Mouse (Mus musculus): ENCODE measurements around the gene Sema5a.
"Not testable (repeated sequence)": the region's sequence is repeated elsewhere in the genome, so short reads cannot be mapped to it uniquely, and the experiment has no call there.

Gene Sema5a

GRCm38 (mm10) chr15:32244344-32244955 lies at the start of gene Sema5a:
TSS of gene Sema5a (plus strand) at chr15:32244810.
- no peak for DNase-seq (ENCODE audit: low read depth, low spot score)

DNA sequence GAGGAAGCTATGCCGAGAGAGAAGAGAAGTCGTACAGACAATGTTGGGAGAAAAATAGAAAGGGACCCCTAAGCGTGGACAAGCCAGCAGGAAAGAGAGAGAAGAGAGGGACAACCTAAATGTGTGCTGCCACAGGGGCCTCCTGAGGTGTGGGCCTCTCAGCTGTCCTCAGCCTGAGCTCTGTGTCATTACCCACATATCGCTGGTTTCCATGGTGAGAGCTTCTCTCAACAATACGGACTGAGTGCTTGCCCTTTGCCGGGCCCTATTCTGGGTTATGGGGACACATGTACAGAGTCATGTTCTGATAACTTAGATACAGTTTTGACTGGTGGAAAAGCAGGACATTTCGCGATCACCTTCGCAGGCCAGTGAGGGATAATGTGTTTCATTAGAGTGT lies 46.5 kb upstream of the Sema5a start:
- DNase-seq (ENCODE audit: low read depth, low spot score) = no peak

DNA sequence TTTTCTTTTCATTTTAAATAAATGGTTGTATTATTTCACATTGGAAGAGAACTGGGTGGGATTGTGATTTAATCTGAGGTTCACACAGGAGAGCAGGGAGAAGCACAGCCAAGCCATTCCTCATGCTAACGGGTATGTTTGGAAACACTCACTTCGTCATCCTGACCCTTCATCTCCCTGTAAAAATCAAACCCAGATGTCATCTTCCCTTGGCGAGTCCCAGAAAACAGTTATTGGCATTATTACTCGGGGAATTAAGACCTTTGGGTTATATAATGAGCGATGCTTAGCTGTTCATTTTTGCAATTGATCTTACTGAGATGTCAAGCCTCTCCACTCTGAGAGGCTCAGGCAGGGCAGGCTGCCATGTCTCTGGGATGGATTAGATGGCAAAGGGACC lies 46.0 kb upstream of the Sema5a start:
- no peak for DNase-seq (ENCODE audit: low read depth, low spot score)

GRCm38 (mm10) chr15:32203242-32203641 lies 41.4 kb upstream of the Sema5a start:
- DNase-seq (ENCODE audit: low read depth, low spot score) = no peak

DNA sequence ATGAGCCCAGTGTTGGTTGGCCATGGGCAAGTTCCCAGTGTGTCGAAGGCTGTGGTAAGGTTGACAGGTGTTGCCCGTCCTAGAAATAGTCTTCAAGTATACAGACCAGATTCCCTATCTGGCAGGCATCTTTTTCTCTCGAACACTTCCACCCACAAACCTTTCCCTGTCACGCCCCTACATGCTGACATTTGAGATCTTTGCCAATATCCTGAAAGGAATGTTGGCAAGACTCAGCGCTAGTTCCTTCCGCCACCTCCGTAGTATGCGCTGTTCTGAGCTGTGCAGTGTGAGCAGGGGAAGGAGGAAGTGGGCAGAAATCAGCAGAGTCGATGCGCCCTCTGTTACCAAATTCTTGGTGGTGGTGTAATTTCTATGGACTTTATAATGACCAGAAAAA lies 39.7 kb upstream of the Sema5a start:
- DNase-seq (ENCODE audit: low read depth, low spot score) = peak; percentile 67

DNA sequence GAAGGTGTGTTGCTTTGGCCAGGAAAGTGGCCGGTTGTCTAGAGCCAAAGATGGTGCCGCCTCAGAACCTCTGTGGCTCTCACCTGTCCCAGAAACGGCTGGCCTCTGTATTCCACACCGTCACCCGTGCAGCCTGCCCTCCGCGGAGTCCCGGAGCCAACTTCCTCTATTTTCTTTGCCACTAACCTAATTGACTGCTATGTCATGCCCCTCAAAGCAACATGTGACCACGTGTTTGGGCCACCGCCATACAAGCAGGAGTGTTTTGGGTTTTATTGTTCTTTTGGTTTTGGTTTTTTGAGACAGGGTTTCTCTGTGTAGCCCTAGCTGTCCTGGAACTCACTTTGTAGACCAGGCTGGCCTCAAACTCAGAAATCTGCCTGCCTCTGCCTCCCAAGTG lies 29.9 kb upstream of the Sema5a start:
- not testable (repeated sequence) for DNase-seq (ENCODE audit: low read depth, low spot score)

- DNase-seq (ENCODE audit: low read depth, low spot score) = no peak
Observed at GRCm38 (mm10) chr15:32223028-32223427, 21.6 kb upstream of the Sema5a start.

DNA sequence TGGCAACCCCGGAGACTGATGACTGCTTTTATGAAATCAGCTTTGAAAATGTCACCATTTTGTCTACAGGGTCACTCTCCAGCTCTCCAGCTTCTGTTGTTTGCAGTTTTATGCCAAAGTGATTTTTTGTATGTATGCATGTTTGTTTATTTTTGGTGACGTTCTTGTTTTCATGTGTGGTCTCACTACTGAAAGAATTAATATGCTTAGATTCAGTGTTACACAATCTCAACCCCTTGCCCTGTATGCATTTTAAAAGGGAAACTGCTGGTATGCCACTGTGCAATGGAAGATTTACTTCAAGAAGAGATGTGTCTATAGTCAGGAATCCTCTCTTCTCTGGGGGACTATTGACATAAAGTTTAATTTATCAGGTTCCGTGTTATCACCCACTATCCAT lies 19.2 kb upstream of the Sema5a start:
- no peak for DNase-seq (ENCODE audit: low read depth, low spot score)

DNA sequence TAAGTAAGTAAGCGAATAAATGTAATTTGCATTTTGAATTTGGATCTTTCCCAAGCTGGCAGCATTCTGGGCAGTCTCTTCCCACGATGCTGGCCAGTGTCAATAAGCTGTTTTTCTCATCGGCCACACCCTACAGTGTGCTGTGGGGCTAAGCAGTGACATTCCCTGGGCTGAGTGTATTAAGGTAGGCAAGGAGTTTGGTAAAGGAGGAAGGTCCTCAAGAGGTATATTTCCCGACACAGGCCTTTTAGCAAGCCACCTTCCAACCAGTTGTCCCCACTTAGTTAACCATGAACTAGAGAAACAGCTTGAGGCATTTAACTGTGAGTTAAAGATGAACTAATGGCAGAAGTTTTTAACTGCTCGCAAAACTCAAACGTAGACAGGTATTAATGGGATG lies 18.2 kb upstream of the Sema5a start:
- DNase-seq (ENCODE audit: low read depth, low spot score) = no peak

DNA sequence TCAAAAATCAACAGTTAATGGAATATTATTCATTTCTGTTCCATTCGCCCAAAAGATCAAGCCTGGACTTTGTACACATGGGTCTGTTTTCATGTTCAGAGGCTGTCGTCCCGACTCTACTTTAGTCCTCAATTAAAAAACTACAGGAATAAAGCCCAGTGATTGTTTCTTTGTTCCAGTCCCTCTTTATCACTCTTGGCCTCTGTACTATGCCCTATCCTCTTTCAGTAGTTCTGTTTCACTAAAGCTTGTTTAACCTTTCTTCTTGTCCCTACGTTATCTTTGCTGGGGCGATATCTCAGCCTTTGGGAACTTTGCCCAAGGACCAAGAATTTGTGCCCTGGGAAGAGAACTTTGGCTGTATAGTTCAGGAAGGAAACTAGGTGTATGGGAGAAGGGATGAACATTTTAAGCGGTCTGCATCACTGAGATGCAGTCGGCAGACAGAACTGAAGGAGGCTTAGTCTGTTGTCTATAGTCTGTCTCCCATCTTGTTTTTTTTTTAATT lies 17.7 kb upstream of the Sema5a start:
- no peak for DNase-seq (ENCODE audit: low read depth, low spot score)

DNA sequence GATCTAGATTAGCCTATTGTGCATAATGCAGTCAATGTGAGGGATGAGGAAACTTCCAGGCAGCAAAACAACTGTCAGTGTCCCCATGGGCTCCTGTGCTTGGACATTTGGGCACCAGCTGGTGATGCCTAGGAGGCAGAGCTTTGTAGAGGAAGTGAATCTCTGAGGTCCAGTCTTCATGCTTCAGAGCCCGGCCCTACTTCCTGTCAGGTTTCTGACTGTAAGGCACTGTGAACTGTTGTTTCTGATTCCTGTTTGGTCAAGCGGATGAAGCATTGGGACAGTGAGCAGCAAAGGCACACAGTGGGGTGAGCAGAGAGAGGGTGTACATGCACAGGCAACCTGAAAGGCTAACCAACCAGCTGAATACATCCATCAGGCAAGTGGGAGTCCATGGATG lies 14.5 kb upstream of the Sema5a start:
- DNase-seq (ENCODE audit: low read depth, low spot score) = no peak

GRCm38 (mm10) chr15:32232189-32232588 lies 12.4 kb upstream of the Sema5a start:
- no peak for DNase-seq (ENCODE audit: low read depth, low spot score)

DNA sequence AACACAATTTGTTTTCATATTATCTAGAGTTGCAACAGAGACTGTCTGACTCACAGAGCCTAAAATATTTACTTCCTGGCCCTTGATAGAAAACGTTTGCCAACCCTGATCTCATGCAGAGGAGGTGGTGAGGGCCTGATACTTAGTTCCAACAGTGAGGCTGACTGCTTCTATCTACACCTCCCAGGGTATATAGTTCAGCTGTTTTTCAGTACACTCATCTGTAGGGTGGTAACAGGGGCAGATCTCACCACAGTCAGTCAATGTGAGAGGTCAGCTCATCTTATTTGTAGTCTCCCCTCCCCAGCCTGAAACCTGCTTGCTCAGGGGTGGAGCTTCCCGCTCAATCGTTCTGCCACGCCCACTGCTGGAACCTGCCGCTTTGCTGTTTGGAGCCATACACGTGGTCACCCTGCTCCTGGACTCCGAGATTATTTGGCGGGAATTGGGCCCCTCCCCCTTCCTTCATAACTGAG lies 11.9 kb upstream of the Sema5a start:
- not testable (repeated sequence) for DNase-seq (ENCODE audit: low read depth, low spot score)

GRCm38 (mm10) chr15:32233451-32233850 lies 11.2 kb upstream of the Sema5a start:
- no peak for DNase-seq (ENCODE audit: low read depth, low spot score)

DNA sequence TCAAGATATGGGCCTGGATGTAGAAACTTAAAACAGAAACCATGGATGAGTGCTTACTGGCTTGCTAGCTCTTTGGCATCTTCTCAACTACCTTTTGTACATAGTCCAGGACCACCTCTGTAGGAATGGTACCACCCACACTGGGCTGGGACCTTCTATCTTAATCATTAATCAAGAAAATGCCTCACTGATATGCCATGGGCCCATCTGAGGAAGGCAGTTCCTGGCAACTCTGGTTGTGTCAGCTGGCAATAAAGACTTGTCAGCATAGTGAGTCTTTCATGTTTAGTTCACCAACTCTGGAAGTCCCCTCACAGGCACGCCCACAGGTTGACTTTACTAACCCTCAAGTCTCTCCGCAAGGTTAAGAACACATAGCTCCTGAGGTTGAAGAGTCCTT lies 5.5 kb upstream of the Sema5a start:
- no peak for DNase-seq (ENCODE audit: low read depth, low spot score)

DNA sequence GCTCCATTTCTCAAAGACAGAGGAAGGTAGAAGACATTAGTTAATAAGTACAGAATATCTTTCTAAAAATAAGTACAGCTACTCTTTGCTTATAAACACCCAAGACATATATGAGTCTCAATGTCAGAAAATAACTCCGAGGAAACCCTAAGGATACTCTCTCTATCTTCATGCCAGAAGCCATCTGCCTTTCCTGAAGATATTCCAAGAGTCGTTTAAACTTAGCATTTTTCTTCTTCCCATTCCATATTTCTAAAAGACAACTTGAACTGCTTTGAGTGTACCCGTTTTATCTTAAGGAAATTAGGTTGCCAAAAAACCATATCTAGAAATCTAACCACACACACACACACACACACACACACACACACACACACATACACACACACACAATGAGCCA lies 4.5 kb upstream of the Sema5a start:
- peak; percentile 59 for DNase-seq (ENCODE audit: low read depth, low spot score)

GRCm38 (mm10) chr15:32241666-32242065 lies 2.9 kb upstream of the Sema5a start:
- DNase-seq (ENCODE audit: low read depth, low spot score) = no peak

DNA sequence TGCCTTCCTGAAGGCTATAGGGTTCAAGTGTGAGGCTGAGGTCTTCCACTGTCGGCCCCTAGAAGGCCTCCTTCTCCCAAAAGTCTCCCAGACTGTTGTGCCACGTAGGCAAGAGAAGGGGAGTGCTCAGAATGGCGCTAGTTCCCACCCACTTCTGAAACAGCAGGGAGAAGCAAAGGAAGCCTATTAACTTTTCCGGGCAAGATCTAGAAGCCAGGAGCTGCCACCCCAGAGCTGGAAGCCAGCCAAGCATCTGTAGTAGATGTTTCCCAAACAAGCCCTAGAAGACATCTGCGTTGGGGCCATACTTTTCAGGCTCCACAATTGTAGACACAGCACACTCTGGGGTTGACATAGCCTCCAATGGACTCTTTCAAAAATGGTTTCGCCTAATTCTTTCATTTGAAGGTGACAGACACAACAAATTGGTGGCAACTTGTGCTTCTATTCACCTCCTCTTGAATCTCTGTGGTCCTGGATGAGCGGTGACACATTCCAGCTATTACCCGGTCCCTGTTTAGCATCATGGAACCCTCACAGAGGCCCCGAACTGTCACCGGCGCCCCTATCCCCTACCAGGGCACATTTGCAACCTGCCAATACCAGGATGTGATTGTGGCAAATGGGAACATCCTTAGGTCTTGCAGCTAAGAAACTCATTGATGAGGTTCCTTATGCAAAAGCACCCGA lies 1.4 kb upstream of the Sema5a start:
- DNase-seq (ENCODE audit: low read depth, low spot score) = no peak

GRCm38 (mm10) chr15:32243824-32244223 lies 786 bp upstream of the Sema5a start:
- DNase-seq (ENCODE audit: low read depth, low spot score) = no peak

DNA sequence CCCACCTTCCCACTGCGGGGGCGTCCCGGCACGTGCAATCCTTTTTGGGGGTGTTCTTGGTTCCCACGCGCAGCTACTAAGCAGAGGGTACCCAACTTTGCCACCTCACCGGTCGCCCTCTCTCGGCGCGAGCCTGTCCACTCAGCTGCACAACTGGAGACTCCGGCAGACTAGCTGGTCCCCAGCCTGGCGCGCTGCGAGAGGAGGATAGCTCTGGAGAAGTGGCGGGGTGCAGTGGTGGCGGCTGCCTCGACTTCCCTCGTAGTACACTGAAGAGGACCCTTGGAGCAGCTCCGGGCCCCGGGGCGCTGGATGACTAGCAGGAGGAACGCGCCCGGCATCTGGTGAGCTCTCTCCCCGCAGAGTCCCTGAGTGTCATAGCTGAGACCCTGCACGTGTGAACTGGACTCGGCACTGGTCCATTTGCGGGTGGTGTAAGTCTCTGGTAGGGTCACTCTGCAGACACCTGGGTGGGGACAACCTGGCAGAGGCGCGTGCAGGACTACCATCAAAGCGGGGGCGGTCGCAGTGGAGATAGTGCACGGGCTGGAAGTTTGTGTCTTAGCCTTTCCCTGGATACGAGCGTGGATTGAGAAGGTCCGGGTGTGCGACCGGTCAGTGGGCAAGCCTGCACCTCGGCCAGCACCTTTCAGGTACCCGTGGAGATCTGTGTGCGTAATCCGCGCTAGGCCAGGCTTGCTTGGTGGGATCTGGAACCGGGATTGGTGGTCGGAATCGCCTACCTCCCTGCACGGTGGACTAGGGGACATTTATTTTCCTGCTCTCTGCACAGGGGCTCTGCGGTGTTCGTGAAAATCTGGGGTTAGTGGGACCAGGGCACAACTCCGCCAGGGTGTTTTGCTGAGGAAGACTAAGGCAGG lies 586 bp downstream of the Sema5a start:
- DNase-seq (ENCODE audit: low read depth, low spot score) = no peak

GRCm38 (mm10) chr15:32245837-32246670 lies 1.4 kb downstream of the Sema5a start:
- no peak for DNase-seq (ENCODE audit: low read depth, low spot score)

Data from telencephalon, adult 2 months (tissue).